ENCODE assay signal across 16 mouse cellular contexts in genomic region chr8:12408020-12408419, GRCm38 (mm10). TPM values are rescaled to one million over a fixed set of nuclear protein-coding genes. Genes with fewer than 3 reads are reported as not detected.
"Had no signal": no experiment of that assay in that cellular context is flagged by ENCODE, and none has a peak within 500 bp of the region (broad histone marks: within the 10 kb centered on the region; RNA-seq: fewer than 3 reads in every experiment).

No protein-coding gene starts in this region.

- H3K27ac ChIP-seq: limb, embryonic 13.5 days; liver, embryonic 14.5 days; stomach, embryonic 15.5 days had no signal

- H3K36me3 ChIP-seq: limb, embryonic 13.5 days; stomach, embryonic 15.5 days had no signal

- H3K4me1 ChIP-seq: limb, embryonic 13.5 days; stomach, embryonic 15.5 days had no signal

- DNase-seq: kidney, adult 18-20 months; kidney, postnatal 14 days; left cerebral cortex, postnatal 4 days; lung, adult 18-20 months; right cerebral cortex, postnatal 4 days; thymus, adult 2 months; thymus, postnatal 25 days had no signal

- H3K9ac ChIP-seq: limb, embryonic 13.5 days; liver, embryonic 14.5 days; stomach, embryonic 15.5 days had no signal

- H3K4me3 ChIP-seq: limb, embryonic 13.5 days; stomach, embryonic 15.5 days had no signal

- H3K9me3 ChIP-seq: stomach, embryonic 15.5 days had no signal

- H3K4me2 ChIP-seq: limb, embryonic 13.5 days; stomach, embryonic 15.5 days had no signal

RNA-seq across cellular contexts. Expression of gene Sox1, which starts 12.9 kb away (rescaled TPM):
- polyA plus RNA-seq: kidney, embryonic 14.5 days; large intestine, adult 2 months; limb, embryonic 13.5 days; liver, adult 2 months; liver, embryonic 14.5 days; lung, embryonic 16.5 days; spleen, adult 2 months; stomach, embryonic 15.5 days; thymus, adult 2 months; urinary bladder, adult 2 months had no signal
